Comparison of ENCODE assay signal across 10 mouse cellular contexts in genomic region chr1:133921304-133921751, GRCm38 (mm10). TPM values are rescaled to one million over a fixed set of nuclear protein-coding genes. Genes with fewer than 3 reads are reported as not detected.
A peak's percentile ranks its signal among the peaks of the same experiment; 100 is the strongest.
DNase-seq lines count a peak whose midpoint lies in the region; ATAC-seq and TF ChIP-seq lines count a peak whose summit lies in the region.
"Had no signal": no experiment of that assay in that cellular context is flagged by ENCODE, and none has a peak within 500 bp of the region (broad histone marks: within the 10 kb centered on the region; RNA-seq: fewer than 3 reads in every experiment).

TSS of gene Prelp (minus strand) at chr1:133921414.

- peaks cover 27% of the 10 kb centered on the region for H3K4me1 ChIP-seq in forebrain, embryonic 16.5 days (replicated peaks; ENCODE audit: control insufficient read depth, insufficient read depth, low read length)
- peaks cover 51% of the 10 kb centered on the region for H3K4me1 ChIP-seq in hindbrain, embryonic 13.5 days (replicated peaks)
- H3K4me1 ChIP-seq in liver, embryonic 15.5 days (replicated peaks) = no peaks in the 10 kb centered on the region; the same call in 1 of the 2 replicates
- peaks cover 18% of the 10 kb centered on the region for H3K4me1 ChIP-seq in small intestine, adult 2 months (ENCODE audit: control insufficient read depth, insufficient read depth, insufficient read length, low read length)

- WGBS in forebrain, embryonic 16.5 days = 2% methylated on average over 8 of the region's 8 CpGs
- WGBS in hindbrain, embryonic 13.5 days = 13% methylated on average over 8 of the region's 8 CpGs
- WGBS in liver, embryonic 15.5 days (ENCODE audit: insufficient replicate concordance) = 43% methylated on average over 8 of the region's 8 CpGs
- WGBS in small intestine, adult 2 months = 8% methylated on average over 8 of the region's 8 CpGs

- DNase-seq in ovary, postnatal 36 days (ENCODE audit: low spot score) = peak; percentile 27
- DNase-seq in ovary, postnatal 14 days (ENCODE audit: low spot score) = no peak
- no peak for DNase-seq in right cerebral cortex, adult 18-20 months
- no peak for DNase-seq in frontal cortex, postnatal 14 days (ENCODE audit: low spot score in 2 of 2)

- no peaks in the 10 kb centered on the region for H3K27me3 ChIP-seq in forebrain, embryonic 16.5 days (replicated peaks; ENCODE audit: control insufficient read depth, insufficient read depth, low read length)
- H3K27me3 ChIP-seq in hindbrain, embryonic 13.5 days = no peaks in the 10 kb centered on the region
- peaks cover 17% of the 10 kb centered on the region for H3K27me3 ChIP-seq in liver, embryonic 15.5 days
- H3K27me3 ChIP-seq in small intestine, adult 2 months (ENCODE audit: control insufficient read depth, insufficient read depth, low read length) = no peaks in the 10 kb centered on the region
- H3K27me3 ChIP-seq: Patski had no signal

- TF ChIP-seq POLR2A in small intestine, adult 2 months (IDR thresholded peaks at IDR 0.05; ENCODE audit: low read depth, low read length) = no peak; the same call in 1 of the 2 replicates

- H3K27ac ChIP-seq in forebrain, embryonic 16.5 days (ENCODE audit: low read length) = no peak within 1 kb of the TSS
- peak within 1 kb of the TSS; percentile 58 for H3K27ac ChIP-seq in hindbrain, embryonic 13.5 days
- 0 out of 2 replicates have a peak within 1 kb of the TSS, but pooled peaks have one; percentile 1 for H3K27ac ChIP-seq in liver, embryonic 15.5 days (replicated peaks)
- peak within 1 kb of the TSS; percentile 82 for H3K27ac ChIP-seq in small intestine, adult 2 months (ENCODE audit: insufficient read depth, low read depth, low read length)
- H3K27ac ChIP-seq: liver, embryonic 14.5 days had no signal

- no peak within 1 kb of the TSS for H3K4me3 ChIP-seq in forebrain, embryonic 16.5 days (replicated peaks; ENCODE audit: low read length)
- H3K4me3 ChIP-seq in hindbrain, embryonic 13.5 days = peak within 1 kb of the TSS; percentile 16
- H3K4me3 ChIP-seq in liver, embryonic 15.5 days (replicated peaks) = no peak within 1 kb of the TSS
- H3K4me3 ChIP-seq in small intestine, adult 2 months (ENCODE audit: low read depth, low read length) = peak within 1 kb of the TSS; percentile 50

- no peak within 1 kb of the TSS for H3K4me2 ChIP-seq in forebrain, embryonic 16.5 days (ENCODE audit: low read length)
- H3K4me2 ChIP-seq in hindbrain, embryonic 13.5 days = peak within 1 kb of the TSS; percentile 34
- no peak within 1 kb of the TSS for H3K4me2 ChIP-seq in liver, embryonic 15.5 days

- no peak within 1 kb of the TSS for H3K9ac ChIP-seq in forebrain, embryonic 16.5 days (replicated peaks; ENCODE audit: low read depth, low read length)
- H3K9ac ChIP-seq in hindbrain, embryonic 13.5 days = 0 out of 2 replicates have a peak within 1 kb of the TSS, but pooled peaks have one; percentile 31
- H3K9ac ChIP-seq in liver, embryonic 15.5 days = no peak within 1 kb of the TSS
- H3K9ac ChIP-seq: liver, embryonic 14.5 days had no signal

- H3K9me3 ChIP-seq in forebrain, embryonic 16.5 days (ENCODE audit: control insufficient read depth, low read length) = no peaks in the 10 kb centered on the region
- H3K9me3 ChIP-seq in hindbrain, embryonic 13.5 days = no peaks in the 10 kb centered on the region
- no peaks in the 10 kb centered on the region for H3K9me3 ChIP-seq in liver, embryonic 15.5 days (replicated peaks)

- ATAC-seq in forebrain, embryonic 16.5 days = peak; percentile 23; the same call in 1 of the 2 replicates
- ATAC-seq in hindbrain, embryonic 13.5 days (ENCODE audit: low FRiP score) = 0 out of 2 replicates have a peak, but pooled peaks have one; percentile 31
- no peak for ATAC-seq in liver, embryonic 15.5 days (ENCODE audit: insufficient read depth)
- ATAC-seq: Patski had no signal

- 0 out of 2 replicates have a peak, but pooled peaks have one; percentile 4 for TF ChIP-seq CTCF in small intestine, adult 2 months (IDR thresholded peaks at IDR 0.05; ENCODE audit: extremely low read depth, insufficient read length, insufficient replicate concordance, low read depth, low read length)

- no peaks in the 10 kb centered on the region for H3K36me3 ChIP-seq in forebrain, embryonic 16.5 days (ENCODE audit: control insufficient read depth, insufficient read depth)
- H3K36me3 ChIP-seq in hindbrain, embryonic 13.5 days = no peaks in the 10 kb centered on the region
- H3K36me3 ChIP-seq in liver, embryonic 15.5 days (replicated peaks) = no peaks in the 10 kb centered on the region
- H3K36me3 ChIP-seq in small intestine, adult 2 months (ENCODE audit: control insufficient read depth, insufficient read depth, low read length) = no peaks in the 10 kb centered on the region

RNA-seq across cellular contexts. Expression of gene Prelp, which starts in this region (rescaled TPM):
- polyA plus RNA-seq in forebrain, embryonic 16.5 days (2015; fragmentation: Nextera tagmentation; extraction: Ambion mirVana) = 2.8 and 2.9 TPM in 2 replicates
- polyA plus RNA-seq in hindbrain, embryonic 13.5 days (2015; fragmentation: Nextera tagmentation; extraction: Ambion mirVana) = 10.2 and 14.8 TPM in 2 replicates
- polyA plus RNA-seq in liver, embryonic 15.5 days (2015; fragmentation: Nextera tagmentation; extraction: Ambion mirVana) = 3.5 and 3.7 TPM in 2 replicates
- polyA plus RNA-seq in small intestine, adult 2 months (2012; rRNA removed) = 11.4 and 14.2 TPM in 2 replicates

Comparison
In these comparisons a context has a peak if more than half of its experiments do, and no peak if none do; other contexts are left out.
1. H3K4me3 ChIP-seq: peak in hindbrain, embryonic 13.5 days (single experiment) and small intestine, adult 2 months (single experiment); none in forebrain, embryonic 16.5 days (single experiment) and liver, embryonic 15.5 days (single experiment).